Mouse (Mus musculus): ENCODE data around the gene Ftcd.

The Ftcd gene

GRCm38 (mm10) chr10:76622411-76622810 is 47.0 kb downstream of the Ftcd start:
- no peak for DNase-seq

GRCm38 (mm10) chr10:76622928-76623680 is 47.7 kb downstream of the Ftcd start, which contains the start of gene Col6a2:
Gene Col6a2 (minus strand): TSS chr10:76623630.
- DNase-seq, result peak; percentile 89 to 96

GRCm38 (mm10) chr10:76623734-76624133 is 48.3 kb downstream of the Ftcd start:
- no peak for DNase-seq

GRCm38 (mm10) chr10:76624903-76625302 is 49.5 kb downstream of the Ftcd start:
- peak in 1 of 2 experiments; percentile 28 for DNase-seq

- no peak for DNase-seq
Measured at GRCm38 (mm10) chr10:76627714-76628113, 52.3 kb downstream of the Ftcd start.

GRCm38 (mm10) chr10:76630657-76631056 is 55.2 kb downstream of the Ftcd start:
- no peak for DNase-seq

GRCm38 (mm10) chr10:76632630-76633029 is 57.2 kb downstream of the Ftcd start:
- no peak for DNase-seq

- no peak for DNase-seq
Measured at GRCm38 (mm10) chr10:76634094-76634571, 58.7 kb downstream of the Ftcd start.

- no peak for DNase-seq
Measured at GRCm38 (mm10) chr10:76634584-76634983, 59.1 kb downstream of the Ftcd start.

GRCm38 (mm10) chr10:76636026-76636425 is 60.6 kb downstream of the Ftcd start:
- DNase-seq, result no peak

GRCm38 (mm10) chr10:76636601-76637000 is 61.2 kb downstream of the Ftcd start:
- DNase-seq, result no peak
